Comparison of ENCODE assay signal across 11 mouse cellular contexts in the genomic region with DNA sequence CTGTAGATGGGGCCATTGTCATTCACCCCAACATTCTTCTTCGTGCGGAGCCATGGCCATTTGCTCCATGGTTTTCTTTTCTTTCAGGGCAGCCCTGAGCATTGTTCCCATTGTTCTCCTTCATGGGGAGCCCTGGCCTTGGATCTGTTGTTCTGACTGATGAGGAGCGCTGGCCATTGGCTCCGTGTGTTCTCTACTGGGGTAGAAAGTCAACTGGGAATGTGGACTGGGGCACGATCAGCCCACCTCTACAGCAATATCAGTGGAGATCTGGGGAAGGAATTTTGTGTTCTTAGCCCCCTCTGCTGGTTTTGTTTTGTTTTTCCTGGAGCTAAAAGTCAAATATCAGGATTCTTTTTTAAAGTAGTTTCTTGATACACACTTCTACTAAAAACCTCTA. TPM values are rescaled to one million over a fixed set of nuclear protein-coding genes. Genes with fewer than 3 reads are reported as not detected.
DNase-seq lines count a peak whose midpoint lies in the region; TF ChIP-seq lines count a peak whose summit lies in the region.
"Had no signal": no experiment of that assay in that cellular context is flagged by ENCODE, and none has a peak within 500 bp of the region (broad histone marks: within the 10 kb centered on the region; RNA-seq: fewer than 3 reads in every experiment).

No protein-coding gene starts in this region.

- H3K4me3 ChIP-seq in CH12.LX (replicated peaks in 1 of 3; ENCODE audit: low read depth in 2 of 3, low read length in 2 of 3, poor library complexity in 1 of 3): no peak overlapping the region
- no peak overlapping the region for H3K4me3 ChIP-seq in cerebellum, adult 2 months (replicated peaks; ENCODE audit: insufficient read depth, low read depth, low read length)
- H3K4me3 ChIP-seq: intestine, embryonic 15.5 days; lung, embryonic 15.5 days had no signal

- H3K9ac ChIP-seq in CH12.LX (ENCODE audit: insufficient read depth, low read depth): no peak overlapping the region
- H3K9ac ChIP-seq: intestine, embryonic 15.5 days; lung, embryonic 15.5 days had no signal

- H3K36me3 ChIP-seq in CH12.LX (replicated peaks in 1 of 2; ENCODE audit: control insufficient read depth in 1 of 2, insufficient read depth in 1 of 2, low read length in 1 of 2): peaks cover 0 to 27% of the 10 kb centered on the region in 2 experiments
- H3K36me3 ChIP-seq: intestine, embryonic 15.5 days; lung, embryonic 15.5 days had no signal

- H3K27me3 ChIP-seq in CH12.LX (replicated peaks): no peaks in the 10 kb centered on the region
- H3K27me3 ChIP-seq in cerebellum, adult 2 months (ENCODE audit: control insufficient read depth, insufficient read depth, low read length): no peaks in the 10 kb centered on the region
- H3K27me3 ChIP-seq: intestine, embryonic 15.5 days; lung, embryonic 15.5 days had no signal

- peaks cover 4% of the 10 kb centered on the region for H3K9me3 ChIP-seq in CH12.LX (replicated peaks; ENCODE audit: low read length)
- H3K9me3 ChIP-seq: intestine, embryonic 15.5 days; lung, embryonic 15.5 days had no signal

- no peak overlapping the region for H3K4me2 ChIP-seq in CH12.LX (ENCODE audit: insufficient read depth, low read depth, poor library complexity, severe bottlenecking)
- H3K4me2 ChIP-seq: intestine, embryonic 15.5 days; lung, embryonic 15.5 days had no signal

- peak; percentile 23 for DNase-seq in embryo, embryonic 11 days
- no peak for DNase-seq in embryo, embryonic 9.5 days (ENCODE audit: extremely low spot score)
- DNase-seq in kidney, postnatal 14 days: peak; percentile 14
- no peak for DNase-seq in kidney, adult 11 months
- no peak for DNase-seq in CH12.LX (ENCODE audit: extremely low read depth)
- DNase-seq in cerebellum, adult 2 months: peak; percentile 40 to 44
- DNase-seq in thymus, postnatal 0 days (ENCODE audit: low spot score): no peak
- no peak for DNase-seq in urinary bladder, postnatal 10 days (ENCODE audit: low spot score)

- no peaks in the 10 kb centered on the region for H3K79me2 ChIP-seq in CH12.LX (replicated peaks; ENCODE audit: control insufficient read depth, extremely low read depth, insufficient read depth, poor library complexity, severe bottlenecking)

- dilution Hi-C loops in CH12.LX (cut with MboI; ENCODE audit: extremely low pct_ligation_motif_present, extremely low pct_unique_long_range_greater_than_20kb, low sequenced_read_pairs): no loop called here

- TF ChIP-seq RAD21 in CH12.LX (IDR thresholded peaks at IDR 0.05; ENCODE audit: low read depth, low read length): peak; percentile 56

- no peak for TF ChIP-seq POLR2A in CH12.LX (IDR thresholded peaks at IDR 0.05; ENCODE audit: low read depth, low read length)
- TF ChIP-seq POLR2A in cerebellum, adult 2 months (IDR thresholded peaks at IDR 0.05; ENCODE audit: borderline replicate concordance, insufficient read depth, low read length): no peak

- peaks cover 10 to 30% of the 10 kb centered on the region in 2 experiments for H3K4me1 ChIP-seq in CH12.LX (ENCODE audit: control insufficient read depth in 1 of 2, insufficient read depth in 2 of 2)
- no peaks in the 10 kb centered on the region; the same call in 1 of the 2 replicates for H3K4me1 ChIP-seq in cerebellum, adult 2 months (ENCODE audit: control insufficient read depth, insufficient read depth, low read length)
- H3K4me1 ChIP-seq: intestine, embryonic 15.5 days; lung, embryonic 15.5 days had no signal

- WGBS in cerebellum, adult 2 months: 36% methylated on average over 5 of the region's 5 CpGs

- H3K27ac ChIP-seq in CH12.LX (ENCODE audit: insufficient read depth, low read depth): no peak overlapping the region
- no peak overlapping the region for H3K27ac ChIP-seq in cerebellum, adult 2 months (ENCODE audit: insufficient read depth, low read length)
- H3K27ac ChIP-seq: intestine, embryonic 15.5 days; lung, embryonic 15.5 days had no signal

- TF ChIP-seq CTCF in CH12.LX (conservative IDR thresholded peaks at IDR 0.05 in 1 of 2, IDR thresholded peaks at IDR 0.05 in 1 of 2; ENCODE audit: low read depth in 2 of 2, low read length in 2 of 2): peak in 1 of 2 experiments; percentile 51; a peak in 2 of 4 replicates
- TF ChIP-seq CTCF in cerebellum, adult 2 months (IDR thresholded peaks at IDR 0.05; ENCODE audit: borderline replicate concordance, insufficient read depth, low read depth, low read length): peak; percentile 39; the same call in 1 of the 2 replicates

- TF ChIP-seq EP300 in CH12.LX (IDR thresholded peaks at IDR 0.05; ENCODE audit: low read length): no peak

- in situ Hi-C loops in CH12.LX (cut with MboI; ENCODE audit: low pct_ligation_motif_present, low pct_unique_long_range_greater_than_20kb, low sequenced_read_pairs): no loop called here

TF ChIP-seq in CH12.LX, 34 proteins besides CTCF, POLR2A, EP300 and RAD21:
- TF ChIP-seq SMC3 (IDR thresholded peaks at IDR 0.05; ENCODE audit: low read depth, low read length): peak; percentile 45
- no peak for TF ChIP-seq MYC (IDR thresholded peaks at IDR 0.05; ENCODE audit: low read depth, low read length)

RNA-seq across cellular contexts. Expression of a gene that starts 46.6 kb away (rescaled TPM):
- total RNA-seq in CH12.LX (2012; rRNA removed): not detected in 2 replicates
- not detected in 2 replicates for total RNA-seq in CH12.LX (2014; rRNA removed)
- polyA plus RNA-seq in CH12.LX (2012; ENCODE audit: insufficient read length, low read depth): not detected in 2 replicates
- polyA plus RNA-seq in cerebellum, adult 2 months (2012; rRNA removed): not detected in 2 replicates
- not detected in 2 replicates for polyA plus RNA-seq in thymus, postnatal 0 days (2015; fragmentation: Nextera tagmentation; extraction: Ambion mirVana)
- polyA plus RNA-seq: C2C12; intestine, embryonic 15.5 days; lung, embryonic 15.5 days had no signal

Comparison
In these comparisons a context has a peak if more than half of its experiments do, and no peak if none do; other contexts are left out.
1. DNase-seq: peak in embryo, embryonic 11 days (single experiment), kidney, postnatal 14 days (single experiment) and cerebellum, adult 2 months (2 of 2); none in embryo, embryonic 9.5 days (single experiment), kidney, adult 11 months (single experiment), CH12.LX (single experiment), thymus, postnatal 0 days (single experiment) and urinary bladder, postnatal 10 days (single experiment).